Mouse (Mus musculus) 3134 (cell line): ENCODE results near the gene Tacc3.

Experiments used
- DNase-seq: peaks from one replicate; pipeline ENCODE4 v3.0.0-alpha.2; 2011; ENCODE audit warnings: low spot score; ENCODE audit not compliant: insufficient read length; ENCODE audit errors: extremely low read depth

Tacc3 gene

GRCm38 (mm10) chr5:33657787-33658663 lies at the start of gene Tacc3, which contains the start of gene Tmem129:
Gene Tacc3, plus strand, starts transcription at chr5:33658128.
Gene Tmem129, minus strand, starts transcription at chr5:33658416.
- peak; percentile 94 for DNase-seq

- no peak for DNase-seq
Measured at GRCm38 (mm10) chr5:33609226-33609625, 48.7 kb upstream of the Tacc3 start.

GRCm38 (mm10) chr5:33611795-33612194 lies 46.1 kb upstream of the Tacc3 start:
- no peak for DNase-seq

DNA sequence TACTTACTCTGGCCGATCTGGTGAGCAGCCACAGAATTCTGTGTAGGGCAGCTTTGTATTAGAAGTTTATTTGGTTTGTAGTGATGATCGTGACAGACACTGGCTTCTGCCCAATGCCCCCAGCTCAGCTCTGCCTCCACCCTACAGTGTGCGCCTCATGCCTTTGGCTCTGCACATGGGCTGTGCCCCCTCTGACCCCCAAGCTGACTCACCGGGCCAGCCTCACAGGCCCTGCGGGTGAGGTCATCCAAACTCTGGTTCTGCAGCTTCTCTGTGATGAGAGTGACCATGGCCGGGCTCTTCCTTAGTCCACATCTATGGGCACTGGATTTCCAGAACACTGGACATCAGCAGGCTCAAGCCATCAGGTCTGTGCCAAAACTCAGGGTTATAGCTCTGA lies 43.5 kb upstream of the Tacc3 start:
- peak; percentile 59 for DNase-seq

DNA sequence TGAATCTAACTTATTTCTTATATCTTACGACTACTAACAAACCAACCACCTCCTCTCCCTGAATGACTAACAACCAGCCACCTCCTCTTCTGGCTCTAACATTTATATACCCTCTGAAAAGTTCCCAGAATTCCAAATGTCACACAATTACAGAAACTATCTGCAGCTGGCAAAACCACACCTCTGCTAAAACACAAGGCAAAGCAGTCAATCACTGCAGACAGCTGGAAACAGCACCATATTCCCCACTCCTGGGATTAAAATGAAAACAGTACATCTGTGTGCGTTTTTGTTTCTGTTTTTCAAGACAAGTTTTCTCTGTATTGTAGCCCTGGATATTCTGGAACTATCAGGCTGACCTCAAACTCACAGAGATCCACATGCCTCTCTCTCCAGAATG lies 35.3 kb upstream of the Tacc3 start:
- no peak for DNase-seq

GRCm38 (mm10) chr5:33623766-33624165 lies 34.2 kb upstream of the Tacc3 start:
- DNase-seq = no peak

- no peak for DNase-seq
Measured at GRCm38 (mm10) chr5:33627968-33628367, 30.0 kb upstream of the Tacc3 start.

DNA sequence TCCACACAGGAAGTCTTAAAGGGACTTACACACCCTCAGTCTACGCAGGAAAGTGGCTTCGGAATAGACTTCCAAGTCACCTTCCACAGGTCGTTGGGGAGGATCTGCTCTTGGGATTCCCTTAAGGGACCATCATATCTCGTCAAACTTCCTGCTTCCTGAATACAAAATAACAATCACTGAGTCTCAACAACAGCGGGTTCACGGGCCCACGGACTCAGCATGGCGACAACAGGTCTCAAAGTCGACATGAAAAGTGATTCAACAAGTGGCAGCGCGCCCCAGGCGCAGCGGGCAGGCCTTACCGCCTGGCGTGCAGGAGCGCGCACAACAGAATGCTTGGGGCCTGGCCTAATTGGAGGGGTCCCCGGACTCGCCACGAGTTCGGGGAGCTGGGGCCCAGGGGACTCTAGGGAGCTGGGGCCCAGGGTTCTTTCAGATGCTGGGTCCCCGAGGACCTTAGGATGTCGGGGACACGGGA lies 29.1 kb upstream of the Tacc3 start:
- DNase-seq = no peak

DNA sequence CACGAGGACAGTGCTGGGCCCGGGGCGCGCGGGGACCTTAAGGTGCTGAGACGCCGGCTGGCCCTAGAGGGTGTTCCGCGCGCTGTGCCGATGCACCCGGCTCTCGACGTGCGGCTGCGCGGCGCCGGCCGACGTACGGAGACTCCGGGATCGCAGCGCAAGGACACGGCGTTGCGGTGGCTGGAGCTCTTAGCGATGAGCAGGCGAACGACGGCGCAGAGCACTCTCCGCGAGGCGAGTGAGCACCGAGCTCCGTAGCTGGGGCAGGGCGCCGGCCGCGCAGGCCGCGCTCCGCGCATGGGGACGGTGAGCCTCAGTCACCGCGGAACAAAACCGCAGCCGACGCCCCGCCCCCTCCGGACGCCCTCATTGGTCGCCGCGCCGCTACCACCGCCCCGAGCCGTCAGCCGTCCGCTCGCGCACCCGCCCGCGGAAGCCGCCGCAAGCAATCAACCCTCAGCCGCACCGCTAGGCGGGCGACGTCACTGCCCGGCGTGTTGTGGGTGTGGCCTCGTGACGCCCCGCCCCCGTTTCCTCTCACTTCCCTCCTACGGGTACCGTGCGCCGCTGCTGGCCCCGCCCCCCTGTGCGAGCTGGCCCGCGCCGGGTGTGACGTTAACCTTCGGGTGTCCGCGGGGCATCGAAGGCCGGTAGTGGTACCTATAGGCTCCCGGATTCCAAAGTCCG lies 28.5 kb upstream of the Tacc3 start, which contains the start of the genes Fam53a and Gm9903:
Gene Fam53a, minus strand, starts transcription at position 335 of the 687 bp plus-strand sequence.
Gene Gm9903, plus strand, starts transcription at position 625 of the 687 bp plus-strand sequence.
- peak; percentile 96 for DNase-seq

DNA sequence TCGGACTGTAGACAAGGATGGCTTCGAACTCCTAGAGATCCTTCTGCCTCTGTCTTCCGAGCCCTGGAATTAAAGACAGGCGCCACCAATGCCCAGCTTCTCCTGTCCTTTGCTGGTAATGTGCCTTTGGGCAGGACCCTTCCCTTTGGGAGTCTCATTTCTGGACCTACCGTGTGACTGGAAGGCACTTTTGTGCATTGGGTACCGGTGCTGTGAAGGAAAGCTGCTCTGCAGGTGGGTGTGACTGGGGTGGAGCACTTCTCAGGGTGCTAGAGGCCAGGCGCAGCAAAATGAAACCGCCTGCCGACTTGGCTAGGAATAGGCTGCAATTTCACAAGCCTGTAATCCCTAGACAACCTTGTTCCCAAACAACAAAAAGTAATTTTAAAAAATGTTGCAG lies 27.9 kb upstream of the Tacc3 start:
- no peak for DNase-seq

DNA sequence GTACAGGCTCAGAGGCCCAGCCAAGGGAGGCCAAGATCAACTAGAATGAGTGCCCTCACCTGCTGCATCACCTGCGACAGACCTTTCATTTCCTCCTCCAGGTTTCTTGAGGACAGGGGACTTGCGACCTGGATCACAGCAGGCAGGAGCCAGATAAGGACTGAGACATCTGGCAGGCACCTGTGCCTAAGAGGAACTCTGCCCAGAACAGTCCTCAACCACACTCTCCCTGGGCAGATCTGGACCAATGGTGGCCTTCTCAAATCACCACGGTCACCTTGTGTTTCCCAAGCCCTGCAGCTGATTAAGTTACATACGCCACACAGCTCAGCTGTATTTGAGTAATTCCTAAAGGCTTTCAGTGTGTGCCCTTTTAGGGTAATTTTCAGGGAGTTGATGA lies 27.3 kb upstream of the Tacc3 start:
- no peak for DNase-seq

DNA sequence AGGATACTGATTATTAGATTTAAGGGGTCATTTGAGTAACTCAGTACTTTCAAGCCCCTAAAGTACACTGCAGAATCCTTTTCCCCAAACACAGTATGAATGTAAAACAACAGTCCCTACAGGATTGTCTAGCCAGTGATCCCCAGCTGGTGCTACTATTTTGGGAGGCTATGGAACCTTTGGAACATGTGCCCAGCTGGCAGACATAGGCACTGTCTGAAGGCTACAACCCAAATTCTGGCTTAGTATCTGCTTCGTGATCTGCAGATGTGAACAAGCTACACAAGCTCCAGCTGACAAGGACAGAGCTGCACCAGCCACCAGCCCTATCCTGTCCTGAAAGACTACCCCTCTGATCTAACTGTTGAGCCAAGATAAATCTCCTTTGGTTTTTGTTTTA lies 25.4 kb upstream of the Tacc3 start:
- no peak for DNase-seq

DNA sequence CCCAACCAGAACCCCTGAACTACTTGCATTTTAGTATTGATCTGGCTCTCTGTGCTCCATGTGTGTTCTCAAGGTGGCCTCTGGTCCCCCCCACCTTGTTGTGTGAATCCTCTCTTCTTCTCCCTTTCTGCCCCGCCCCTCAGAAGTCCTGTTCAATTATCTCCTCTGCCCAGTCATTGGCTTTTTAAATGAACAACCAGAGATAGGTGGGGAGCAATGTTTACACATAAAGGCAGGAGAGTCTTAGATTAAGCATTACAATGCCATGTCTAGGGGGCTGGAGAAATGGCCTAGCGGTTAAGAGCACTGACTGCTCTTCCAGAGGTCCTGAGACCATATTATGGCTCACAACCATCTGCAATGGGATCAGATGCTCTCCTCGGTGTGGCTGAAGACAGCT lies 22.6 kb upstream of the Tacc3 start:
- DNase-seq = no peak

DNA sequence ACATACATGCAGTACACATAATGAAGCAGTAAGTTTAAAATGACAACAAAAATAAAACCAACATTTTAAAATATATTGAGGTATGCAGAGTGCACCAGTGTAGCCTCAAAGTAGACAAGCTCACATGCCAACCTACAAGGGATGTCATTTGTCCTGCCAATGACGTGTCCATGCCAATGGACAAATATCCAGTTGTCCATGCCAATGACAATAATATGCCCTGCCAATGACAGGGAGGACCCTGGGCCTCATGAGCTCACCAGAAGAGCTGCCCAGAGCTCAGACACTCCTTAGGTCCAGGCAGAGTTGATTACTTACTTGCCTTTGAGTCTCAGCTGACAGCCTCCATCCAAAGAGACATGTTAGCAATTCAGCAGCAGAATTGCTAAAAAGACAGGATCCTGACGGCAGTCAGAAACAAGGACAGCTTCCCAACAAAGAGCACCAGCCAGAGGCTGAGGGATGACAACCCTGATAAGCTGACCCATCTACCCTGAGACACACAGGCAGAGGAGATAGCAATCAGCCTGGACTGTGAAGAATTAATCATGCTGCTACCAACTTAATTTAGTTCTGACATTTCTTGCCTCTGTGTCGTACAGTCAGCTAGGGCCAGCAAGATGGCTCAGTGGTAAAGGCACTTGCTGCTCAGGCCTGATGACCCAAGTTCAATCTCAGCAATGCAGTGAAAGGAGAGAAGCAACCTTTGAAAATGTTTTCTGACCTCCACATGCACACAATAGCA lies 20.1 kb upstream of the Tacc3 start:
- DNase-seq = no peak

- no peak for DNase-seq
Measured at GRCm38 (mm10) chr5:33638826-33639225, 19.1 kb upstream of the Tacc3 start.

- DNase-seq = no peak
Measured at GRCm38 (mm10) chr5:33640652-33641051, 17.3 kb upstream of the Tacc3 start.

DNA sequence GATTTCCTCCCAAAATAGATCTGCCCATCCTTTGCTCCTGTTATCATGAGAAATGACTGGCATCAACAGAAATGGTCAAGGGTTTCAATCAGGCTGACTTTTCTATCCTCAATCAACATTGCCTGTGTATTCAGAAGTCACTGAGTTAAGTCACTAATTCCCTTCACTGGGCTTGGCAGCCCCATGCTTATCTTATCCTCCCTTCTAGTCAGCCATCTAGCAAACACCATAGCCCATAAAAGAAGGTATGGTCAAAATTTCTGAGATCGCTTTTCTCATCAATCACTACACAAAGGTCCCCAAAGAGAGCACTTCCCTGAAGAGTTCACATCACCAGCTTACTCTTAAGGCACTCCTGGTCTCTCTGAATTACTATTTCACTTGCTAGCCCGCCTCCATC lies 6.9 kb upstream of the Tacc3 start:
- DNase-seq = no peak

GRCm38 (mm10) chr5:33651541-33651920 lies 6.4 kb upstream of the Tacc3 start:
- DNase-seq = no peak

- DNase-seq = peak; percentile 98
Measured at GRCm38 (mm10) chr5:33651921-33652782, 5.8 kb upstream of the Tacc3 start, which contains the start of gene Slbp. Gene Slbp, minus strand, starts transcription at chr5:33652574.

DNA sequence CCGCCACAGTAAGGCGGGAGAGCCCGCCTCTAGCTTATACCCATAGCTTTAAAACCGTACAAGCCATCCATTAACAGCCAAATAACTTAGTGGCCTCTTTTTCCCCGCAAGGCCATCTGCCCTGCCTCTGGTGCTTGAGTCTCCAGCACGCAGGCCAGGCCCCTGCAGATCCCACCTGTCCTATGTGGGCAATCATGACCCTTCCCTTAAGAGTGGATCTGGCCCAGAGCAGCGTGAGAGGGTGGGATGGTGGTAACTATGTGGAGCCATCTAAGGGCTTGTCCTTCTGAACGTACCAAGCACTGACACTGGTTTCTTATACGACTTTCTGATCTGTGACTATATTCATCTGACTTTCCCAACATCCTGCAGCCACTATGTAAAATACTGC lies 5.2 kb upstream of the Tacc3 start:
- DNase-seq = no peak
